Mouse (Mus musculus): ENCODE results near the gene Bcan.
A peak's percentile ranks its signal among the peaks of the same experiment; 100 is the strongest.

Gene Bcan

GRCm38 (mm10) chr3:87996971-87997614 lies 2.9 kb downstream of the Bcan start:
- DNase-seq (ENCODE audit: inconsistent ontology term), result peak; percentile 65

GRCm38 (mm10) chr3:87996401-87996800 lies 3.6 kb downstream of the Bcan start:
- DNase-seq (ENCODE audit: inconsistent ontology term), result no peak

- no peak for DNase-seq (ENCODE audit: inconsistent ontology term)
Measured at GRCm38 (mm10) chr3:87995331-87995730, 4.7 kb downstream of the Bcan start.

- peak; percentile 46 for DNase-seq (ENCODE audit: inconsistent ontology term)
Measured at GRCm38 (mm10) chr3:87993436-87993835, 6.6 kb downstream of the Bcan start.

GRCm38 (mm10) chr3:87989935-87990334 lies 10.1 kb downstream of the Bcan start:
- DNase-seq (ENCODE audit: inconsistent ontology term), result no peak

- no peak for DNase-seq (ENCODE audit: inconsistent ontology term)
Measured at GRCm38 (mm10) chr3:87988068-87988467, 12.0 kb downstream of the Bcan start.

- DNase-seq (ENCODE audit: inconsistent ontology term), result peak; percentile 76
Measured at GRCm38 (mm10) chr3:87987633-87988032, 12.4 kb downstream of the Bcan start.

- DNase-seq (ENCODE audit: inconsistent ontology term), result peak; percentile 99
Measured at GRCm38 (mm10) chr3:87986868-87987267, 13.2 kb downstream of the Bcan start.

GRCm38 (mm10) chr3:87985505-87986320 lies 14.3 kb downstream of the Bcan start:
- peak; percentile 87 for DNase-seq (ENCODE audit: inconsistent ontology term)

GRCm38 (mm10) chr3:87984094-87984493 lies 15.9 kb downstream of the Bcan start:
- no peak for DNase-seq (ENCODE audit: inconsistent ontology term)

GRCm38 (mm10) chr3:87983627-87984026 lies 16.4 kb downstream of the Bcan start:
- no peak for DNase-seq (ENCODE audit: inconsistent ontology term)

- peak; percentile 65 for DNase-seq (ENCODE audit: inconsistent ontology term)
Measured at GRCm38 (mm10) chr3:87982836-87983601, 17.0 kb downstream of the Bcan start.

- DNase-seq (ENCODE audit: inconsistent ontology term), result no peak
Measured at GRCm38 (mm10) chr3:87981894-87982835, 17.9 kb downstream of the Bcan start.

- DNase-seq (ENCODE audit: inconsistent ontology term), result no peak
Measured at GRCm38 (mm10) chr3:87981214-87981760, 18.7 kb downstream of the Bcan start.

GRCm38 (mm10) chr3:87980728-87981127 lies 19.3 kb downstream of the Bcan start:
- DNase-seq (ENCODE audit: inconsistent ontology term), result no peak

- DNase-seq (ENCODE audit: inconsistent ontology term), result no peak
Measured at GRCm38 (mm10) chr3:87980085-87980484, 19.9 kb downstream of the Bcan start.

GRCm38 (mm10) chr3:87979493-87979892 lies 20.5 kb downstream of the Bcan start:
- no peak for DNase-seq (ENCODE audit: inconsistent ontology term)

GRCm38 (mm10) chr3:87974381-87974987 lies 25.5 kb downstream of the Bcan start:
- peak; percentile 79 for DNase-seq (ENCODE audit: inconsistent ontology term)

GRCm38 (mm10) chr3:87973593-87974380 lies 26.2 kb downstream of the Bcan start:
- no peak for DNase-seq (ENCODE audit: inconsistent ontology term)

- no peak for DNase-seq (ENCODE audit: inconsistent ontology term)
Measured at GRCm38 (mm10) chr3:87972776-87973175, 27.3 kb downstream of the Bcan start.

Measured in Muller cell, postnatal 12 days (primary cell).